Mouse (Mus musculus) cortical plate, adult 2 months (tissue): Measurements from ENCODE around the gene Kcnt1.

Source experiments
- CTCF ChIP-seq: fragments of 200-500 bp; IDR thresholded peaks from 2 replicates; pipeline ENCODE4 v1.5.1; 2011; ENCODE audit warnings: mild to moderate bottlenecking, control low read depth, low read length; ENCODE audit not compliant: insufficient read depth; ENCODE audit errors: extremely low read depth
- POLR2A ChIP-seq: fragments of 200-500 bp; IDR thresholded peaks from 2 replicates; pipeline ENCODE4 v1.6.1; 2011; ENCODE audit warnings: mild to moderate bottlenecking, low read length, control low read depth; ENCODE audit not compliant: insufficient read depth; ENCODE audit errors: extremely low read depth

DNA sequence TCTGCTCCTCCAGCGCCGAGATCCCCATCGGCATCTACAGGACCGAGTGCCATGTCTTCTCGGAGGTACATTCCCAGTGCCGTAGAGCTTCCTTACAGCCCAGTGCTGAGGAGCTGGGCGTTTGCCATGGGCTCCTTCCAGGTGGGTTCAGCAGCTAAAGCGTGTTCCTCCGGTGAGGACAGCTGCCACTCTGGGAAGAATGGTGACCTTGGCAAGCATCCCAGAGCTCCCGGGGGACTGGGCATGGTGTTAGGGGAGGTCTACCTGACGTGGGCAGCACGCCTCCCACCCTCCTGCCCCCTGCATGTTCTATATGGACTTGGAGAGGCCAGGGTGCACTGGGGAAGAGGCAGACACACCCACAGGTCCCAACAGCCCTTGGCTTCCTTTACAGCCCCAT lies 46.3 kb downstream of the Kcnt1 start:
- TF ChIP-seq POLR2A: no peak
- no peak for TF ChIP-seq CTCF
